Mouse (Mus musculus) heart, adult 2 months (tissue): Measurements from ENCODE around the gene Pde4d.

Experiments
- CTCF ChIP-seq: fragments of 200-600 bp; IDR thresholded peaks from 2 replicates; pipeline ENCODE4 v1.8.1; 2022; ENCODE audit warnings: antibody characterized with exemption, mild to moderate bottlenecking, moderate library complexity
- POLR2A ChIP-seq: fragments of 200-500 bp; IDR thresholded peaks from 2 replicates; pipeline ENCODE4 v1.6.1; 2011; ENCODE audit warnings: mild to moderate bottlenecking, low read depth, low read length, control low read depth; ENCODE audit not compliant: insufficient read depth

DNA sequence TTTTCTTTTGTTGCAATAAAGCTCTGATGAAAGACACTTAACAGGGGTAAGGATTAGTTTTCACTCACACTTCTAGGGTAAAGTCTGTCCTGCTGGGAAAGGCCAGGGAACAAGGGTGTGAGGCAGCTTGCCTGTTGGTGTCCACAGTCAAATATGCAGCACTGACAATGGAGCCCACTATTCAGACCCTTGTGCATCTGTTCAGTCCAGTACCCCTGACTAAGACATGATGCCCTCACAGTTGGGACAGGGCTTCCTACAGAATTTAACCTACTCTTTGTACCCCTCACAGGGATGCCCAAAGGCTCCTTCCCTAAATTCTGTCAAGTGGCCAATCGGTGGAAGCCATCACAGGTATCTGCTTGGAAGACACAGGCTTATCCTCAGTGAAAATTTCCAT, 1068.4 kb downstream of the Pde4d start:
- TF ChIP-seq CTCF (no peak), POLR2A (no peak)
